In genomic region chr11:116437541-116437940, GRCm38 (mm10) we compare ENCODE assay signal across 10 mouse cellular contexts. TPM values are rescaled to one million over a fixed set of nuclear protein-coding genes. Genes with fewer than 3 reads are reported as not detected.
DNase-seq lines count a peak whose midpoint lies in the region; ATAC-seq and TF ChIP-seq lines count a peak whose summit lies in the region.
"Had no signal": no experiment of that assay in that cellular context is flagged by ENCODE, and none has a peak within 500 bp of the region (broad histone marks: within the 10 kb centered on the region; RNA-seq: fewer than 3 reads in every experiment).

No protein-coding gene starts in this region.

- peak overlapping the region; percentile 16; the same call in 1 of the 2 replicates for H3K27ac ChIP-seq in kidney, embryonic 16.5 days (ENCODE audit: low read length)
- H3K27ac ChIP-seq in bone marrow, adult 2 months (ENCODE audit: control insufficient read depth, insufficient read depth, low read depth, low read length, poor library complexity): peak overlapping the region; percentile 86
- H3K27ac ChIP-seq in heart, postnatal 0 days (ENCODE audit: low read depth): peak overlapping the region; percentile 77
- H3K27ac ChIP-seq in liver, postnatal 0 days (ENCODE audit: low read depth): peak overlapping the region; percentile 98

- no peak for TF ChIP-seq POLR2A in bone marrow, adult 2 months (IDR thresholded peaks at IDR 0.05; ENCODE audit: borderline replicate concordance, control insufficient read depth, low read depth, low read length)

- intact Hi-C loops in left cerebral cortex, postnatal 4 days (cut with DNase I): no loop called here

- DNase-seq in kidney, adult 9 months: no peak
- DNase-seq in heart, postnatal 0 days (ENCODE audit: low spot score): no peak
- no peak for DNase-seq in liver, postnatal 0 days
- DNase-seq in left cerebral cortex, postnatal 4 days: no peak
- DNase-seq in thymus, adult 18-20 months: no peak
- DNase-seq: layer of hippocampus, postnatal 36 days; midbrain, embryonic 14.5 days; right cerebral cortex, postnatal 14 days had no signal

- no peak overlapping the region for H3K4me2 ChIP-seq in kidney, embryonic 16.5 days (replicated peaks; ENCODE audit: low read depth, low read length)
- H3K4me2 ChIP-seq in heart, postnatal 0 days (ENCODE audit: low read depth, low read length): peak overlapping the region; percentile 82; the same call in 1 of the 2 replicates
- H3K4me2 ChIP-seq in liver, postnatal 0 days (ENCODE audit: low read depth, low read length): peak overlapping the region; percentile 90

- H3K9ac ChIP-seq in kidney, embryonic 16.5 days (replicated peaks; ENCODE audit: low read length): 0 out of 2 replicates have a peak overlapping the region, but pooled peaks have one; percentile 22
- 0 out of 2 replicates have a peak overlapping the region, but pooled peaks have one; percentile 32 for H3K9ac ChIP-seq in heart, postnatal 0 days (replicated peaks; ENCODE audit: low read depth, low read length)
- peak overlapping the region; percentile 44 for H3K9ac ChIP-seq in liver, postnatal 0 days (replicated peaks)

- peaks cover 37% of the 10 kb centered on the region for H3K4me1 ChIP-seq in kidney, embryonic 16.5 days (ENCODE audit: insufficient read depth, low read length)
- peaks cover 2% of the 10 kb centered on the region; the same call in 1 of the 2 replicates for H3K4me1 ChIP-seq in bone marrow, adult 2 months (ENCODE audit: control insufficient read depth, insufficient read depth, low read length)
- H3K4me1 ChIP-seq in heart, postnatal 0 days (ENCODE audit: control insufficient read depth, insufficient read depth): peaks cover 35% of the 10 kb centered on the region
- peaks cover 31% of the 10 kb centered on the region for H3K4me1 ChIP-seq in liver, postnatal 0 days (ENCODE audit: insufficient read depth)

- no peak for ATAC-seq in kidney, embryonic 16.5 days (ENCODE audit: low FRiP score, low TSS enrichment)
- ATAC-seq in heart, postnatal 0 days (ENCODE audit: insufficient read depth, low read depth): no peak
- ATAC-seq in liver, postnatal 0 days: no peak

- 84% methylated on average over 11 of the region's 11 CpGs for WGBS in kidney, embryonic 16.5 days
- WGBS in bone marrow, adult 2 months: 85% methylated on average over 11 of the region's 11 CpGs
- WGBS in heart, postnatal 0 days: 61% methylated on average over 11 of the region's 11 CpGs
- 85% methylated on average over 11 of the region's 11 CpGs for WGBS in liver, postnatal 0 days (ENCODE audit: insufficient replicate concordance)

- TF ChIP-seq EP300 in heart, postnatal 0 days (IDR thresholded peaks at IDR 0.05; ENCODE audit: low read depth): no peak
- no peak for TF ChIP-seq EP300 in liver, postnatal 0 days (IDR thresholded peaks at IDR 0.05; ENCODE audit: low read depth)

- H3K4me3 ChIP-seq in kidney, embryonic 16.5 days (ENCODE audit: low read length): no peak overlapping the region
- no peak overlapping the region for H3K4me3 ChIP-seq in bone marrow, adult 2 months (replicated peaks; ENCODE audit: control insufficient read depth, low read depth, low read length)
- no peak overlapping the region for H3K4me3 ChIP-seq in heart, postnatal 0 days (ENCODE audit: low read depth, low read length)
- H3K4me3 ChIP-seq in liver, postnatal 0 days (ENCODE audit: low read depth, low read length): no peak overlapping the region

- no peaks in the 10 kb centered on the region for H3K9me3 ChIP-seq in kidney, embryonic 16.5 days (ENCODE audit: low read length)
- no peaks in the 10 kb centered on the region for H3K9me3 ChIP-seq in heart, postnatal 0 days (replicated peaks; ENCODE audit: control insufficient read depth, low read length)
- H3K9me3 ChIP-seq in liver, postnatal 0 days (ENCODE audit: low read length): no peaks in the 10 kb centered on the region

- TF ChIP-seq CTCF in bone marrow, adult 2 months (IDR thresholded peaks at IDR 0.05; ENCODE audit: control insufficient read depth, insufficient read depth, low read length): no peak
- TF ChIP-seq CTCF in heart, postnatal 0 days (IDR thresholded peaks at IDR 0.05; ENCODE audit: low read depth): no peak
- TF ChIP-seq CTCF in liver, postnatal 0 days (IDR thresholded peaks at IDR 0.05; ENCODE audit: low read depth): no peak

- peaks cover 27% of the 10 kb centered on the region for H3K36me3 ChIP-seq in kidney, embryonic 16.5 days (ENCODE audit: insufficient read depth, low read length)
- peaks cover 19% of the 10 kb centered on the region for H3K36me3 ChIP-seq in heart, postnatal 0 days (replicated peaks; ENCODE audit: control insufficient read depth, insufficient read depth, low read length)
- peaks cover 37% of the 10 kb centered on the region for H3K36me3 ChIP-seq in liver, postnatal 0 days (replicated peaks; ENCODE audit: insufficient read depth, low read length)

- H3K27me3 ChIP-seq in kidney, embryonic 16.5 days (ENCODE audit: insufficient read depth, low read length): no peaks in the 10 kb centered on the region
- H3K27me3 ChIP-seq in heart, postnatal 0 days (ENCODE audit: control insufficient read depth, insufficient read depth, low read length): no peaks in the 10 kb centered on the region
- H3K27me3 ChIP-seq in liver, postnatal 0 days (ENCODE audit: insufficient read depth, low read length): no peaks in the 10 kb centered on the region

RNA-seq across cellular contexts. Expression of gene Ubald2, which starts 3.6 kb away (rescaled TPM):
- 51.2 and 51.4 TPM in 2 replicates for polyA plus RNA-seq in kidney, embryonic 16.5 days (2015; fragmentation: Nextera tagmentation; extraction: Ambion mirVana)
- 157 and 172 TPM in 2 replicates for polyA plus RNA-seq in bone marrow, adult 2 months (2011; ENCODE audit: insufficient read depth, insufficient read length, low replicate concordance, missing spikeins)
- total RNA-seq in heart, postnatal 0 days (2014; rRNA removed; ENCODE audit: low replicate concordance): 48.3 and 161 TPM in 2 replicates
- 32.3 and 41.9 TPM in 2 replicates for polyA plus RNA-seq in heart, postnatal 0 days (2015; fragmentation: Nextera tagmentation; extraction: Ambion mirVana)
- 29.2 and 29.8 TPM in 2 replicates for polyA plus RNA-seq in liver, postnatal 0 days (2015; fragmentation: Nextera tagmentation; extraction: Ambion mirVana)
- total RNA-seq in left cerebral cortex, postnatal 4 days (2021): 10 to 100 TPM; 43.3 to 45.8 TPM

RNA-seq across cellular contexts. Expression of gene Rnf157, which starts 24.7 kb away (rescaled TPM):
- 6.1 and 6.8 TPM in 2 replicates for polyA plus RNA-seq in kidney, embryonic 16.5 days (2015; fragmentation: Nextera tagmentation; extraction: Ambion mirVana)
- 14.2 and 14.5 TPM in 2 replicates for polyA plus RNA-seq in bone marrow, adult 2 months (2011; ENCODE audit: insufficient read depth, insufficient read length, low replicate concordance, missing spikeins)
- 10.8 and 11.4 TPM in 2 replicates for total RNA-seq in heart, postnatal 0 days (2014; rRNA removed; ENCODE audit: low replicate concordance)
- polyA plus RNA-seq in heart, postnatal 0 days (2015; fragmentation: Nextera tagmentation; extraction: Ambion mirVana): 2.2 and 3.5 TPM in 2 replicates
- 1.5 and 2.2 TPM in 2 replicates for polyA plus RNA-seq in liver, postnatal 0 days (2015; fragmentation: Nextera tagmentation; extraction: Ambion mirVana)
- 100 to 1,000 TPM; 187 to 192 TPM for total RNA-seq in left cerebral cortex, postnatal 4 days (2021)

RNA-seq across cellular contexts. Expression of gene Qrich2, which starts 28.5 kb away (rescaled TPM):
- 0.15 and 0.32 TPM in 2 replicates for polyA plus RNA-seq in kidney, embryonic 16.5 days (2015; fragmentation: Nextera tagmentation; extraction: Ambion mirVana)
- not detected in 2 replicates for polyA plus RNA-seq in bone marrow, adult 2 months (2011; ENCODE audit: insufficient read depth, insufficient read length, low replicate concordance, missing spikeins)
- 0.23 TPM in 1 of 2 replicates, not detected in the other for total RNA-seq in heart, postnatal 0 days (2014; rRNA removed; ENCODE audit: low replicate concordance)
- not detected in 2 replicates for polyA plus RNA-seq in heart, postnatal 0 days (2015; fragmentation: Nextera tagmentation; extraction: Ambion mirVana)
- polyA plus RNA-seq in liver, postnatal 0 days (2015; fragmentation: Nextera tagmentation; extraction: Ambion mirVana): 0.06 TPM in 1 of 2 replicates, not detected in the other
- total RNA-seq in left cerebral cortex, postnatal 4 days (2021): under 1 TPM in 1 of 2 experiments, not detected in 1; 0.08 TPM
- total RNA-seq: layer of hippocampus, postnatal 36 days had no signal
- polyA plus RNA-seq: midbrain, embryonic 14.5 days had no signal

RNA-seq across cellular contexts. Expression of gene Prpsap1, which starts 56.5 kb away (rescaled TPM):
- polyA plus RNA-seq in kidney, embryonic 16.5 days (2015; fragmentation: Nextera tagmentation; extraction: Ambion mirVana): 217 and 226 TPM in 2 replicates
- 20.1 and 41.9 TPM in 2 replicates for polyA plus RNA-seq in bone marrow, adult 2 months (2011; ENCODE audit: insufficient read depth, insufficient read length, low replicate concordance, missing spikeins)
- 43.3 and 46.6 TPM in 2 replicates for total RNA-seq in heart, postnatal 0 days (2014; rRNA removed; ENCODE audit: low replicate concordance)
- polyA plus RNA-seq in heart, postnatal 0 days (2015; fragmentation: Nextera tagmentation; extraction: Ambion mirVana): 59.2 and 62.2 TPM in 2 replicates
- polyA plus RNA-seq in liver, postnatal 0 days (2015; fragmentation: Nextera tagmentation; extraction: Ambion mirVana): 64.4 and 67.4 TPM in 2 replicates
- 100 to 1,000 TPM; 107 TPM for total RNA-seq in left cerebral cortex, postnatal 4 days (2021)

Comparison
In these comparisons a context has a peak if more than half of its experiments do, and no peak if none do; other contexts are left out.
1. H3K27ac ChIP-seq: peak in every context shown above with its lines; median percentile 98 in liver, postnatal 0 days; 86 in bone marrow, adult 2 months; 77 in heart, postnatal 0 days; 16 in kidney, embryonic 16.5 days.